Mouse (Mus musculus) intestine, postnatal 0 days (tissue): ENCODE measurements around the gene Trmt10a. TPM values are rescaled to one million over a fixed set of nuclear protein-coding genes. Genes with fewer than 3 reads are reported as not detected.

Experiments
- ATAC-seq: fragments of 200-750 bp; cut with Nextera tagmentation; 2 replicates; pipeline ENCODE4 v1.8.0; 2017; ENCODE audit warnings: mild to moderate bottlenecking, moderate TSS enrichment, moderate library complexity
- H3K27ac ChIP-seq: fragments of 300-500 bp; sonication (generic); 2 replicates; pipeline ENCODE4 v1.5.1; 2014; ENCODE audit warnings: mild to moderate bottlenecking, low read depth, low read length, moderate library complexity
- H3K27me3 ChIP-seq: fragments of 300-500 bp; sonication (generic); replicated peaks from 2 replicates; pipeline ENCODE4 v1.6.1; 2014; ENCODE audit warnings: low read length, mixed read lengths; ENCODE audit not compliant: control insufficient read depth, insufficient read depth
- H3K36me3 ChIP-seq: fragments of 300-500 bp; sonication (generic); 2 replicates; pipeline ENCODE4 v1.6.1; 2014; ENCODE audit warnings: mild to moderate bottlenecking, moderate library complexity; ENCODE audit not compliant: control insufficient read depth, insufficient read depth
- H3K4me1 ChIP-seq: fragments of 300-500 bp; sonication (generic); replicated peaks from 2 replicates; pipeline ENCODE4 v1.6.1; 2014; ENCODE audit warnings: antibody characterized with exemption, low read length, mixed read lengths; ENCODE audit not compliant: control insufficient read depth, insufficient read depth
- H3K4me2 ChIP-seq: fragments of 300-500 bp; sonication (generic); replicated peaks from 2 replicates; pipeline ENCODE4 v1.6.1; 2014; ENCODE audit warnings: low read depth, mild to moderate bottlenecking, moderate library complexity
- H3K4me3 ChIP-seq: fragments of 300-500 bp; sonication (generic); 2 replicates; pipeline ENCODE4 v1.5.1; 2014; ENCODE audit warnings: low read depth, low read length
- H3K9ac ChIP-seq: fragments of 300-500 bp; sonication (generic); 2 replicates; pipeline ENCODE4 v1.6.1; 2014; ENCODE audit warnings: mild to moderate bottlenecking, low read depth, low read length
- H3K9me3 ChIP-seq: fragments of 300-500 bp; sonication (generic); 2 replicates; pipeline ENCODE4 v1.6.1; 2016; ENCODE audit warnings: mixed run types; ENCODE audit not compliant: control insufficient read depth
- CTCF ChIP-seq: sonication (generic); IDR thresholded peaks from 2 replicates; pipeline ENCODE4 v1.5.1; 2016; ENCODE audit warnings: low read depth, mild to moderate bottlenecking, control low read depth, antibody characterized with exemption, moderate library complexity
- WGBS: fragments of 180-500 bp; shearing (Covaris S2); extraction: QIAGEN DNeasy Blood & Tissue Kit; methylation state at CpG from one replicate; pipeline ENCODE4 v1.1.7; 2014; 5-methylcytosine and 5-hydroxymethylcytosine counted together
- polyA plus RNA-seq: library from polyadenylated mRNA; unstranded; fragments of >200 nt; fragmentation: Nextera tagmentation; extraction: Ambion mirVana; gene quantifications from 2 replicates; pipeline ENCODE4 v1.2.1, GENCODE M21; 2015

The Trmt10a gene
- polyA plus RNA-seq, 1 experiment from 2014 or later, result 4.3 TPM

DNA sequence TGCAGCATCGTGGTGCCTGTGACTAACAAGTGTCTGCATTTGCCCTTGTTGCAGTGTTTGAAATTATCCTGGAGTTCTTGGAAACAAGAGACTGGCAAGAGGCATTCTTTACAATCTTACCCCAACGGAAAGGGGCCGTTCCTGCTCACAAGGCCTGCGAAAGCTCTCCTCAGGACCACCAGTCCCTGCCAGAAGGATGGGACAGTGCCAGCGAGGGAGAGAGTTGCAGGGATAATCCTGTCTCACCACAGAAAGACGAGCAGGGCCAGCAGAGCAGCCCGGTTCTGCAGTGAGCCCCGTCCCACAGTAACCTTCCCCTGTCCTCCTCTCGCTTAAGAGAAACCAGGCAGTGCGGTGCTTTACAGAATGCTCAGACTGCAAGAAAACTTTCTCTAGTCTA is 13.4 kb downstream of the Trmt10a start:
- Histone ChIP-seq H3K36me3 (peaks cover 10% of the 10 kb centered on the region), H3K9me3 (no peaks in the 10 kb centered on the region), H3K27ac (no peak overlapping the region), H3K9ac (no peak overlapping the region), H3K27me3 (no peaks in the 10 kb centered on the region), H3K4me1 (no peaks in the 10 kb centered on the region), H3K4me3 (no peak overlapping the region), H3K4me2 (no peak overlapping the region)
- no peak for TF ChIP-seq CTCF
- 83% methylated on average over 10 of the region's 10 CpGs for WGBS
- ATAC-seq, result no peak

DNA sequence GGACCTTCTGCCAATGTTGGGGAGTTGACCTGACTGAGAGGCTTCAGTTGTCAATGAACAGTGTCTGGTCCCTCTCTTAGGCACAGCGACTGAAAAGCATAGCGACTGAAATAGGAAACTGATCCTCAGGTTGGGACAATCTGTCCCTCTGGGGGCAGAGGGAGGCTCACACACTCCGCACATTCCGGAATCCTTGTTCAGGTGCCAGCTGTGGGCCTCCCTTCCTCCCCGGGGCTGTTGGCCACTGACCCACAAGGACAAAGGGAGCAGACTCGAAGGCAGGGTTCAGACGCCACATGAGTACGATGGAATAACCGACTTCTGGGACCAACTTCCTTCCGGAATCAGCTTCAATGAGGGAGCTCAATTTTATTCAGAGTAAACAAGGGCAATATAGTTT is 18.4 kb downstream of the Trmt10a start:
- ATAC-seq, result no peak
- no peak overlapping the region for H3K9ac ChIP-seq
- H3K4me3 ChIP-seq, result no peak overlapping the region
- H3K4me1 ChIP-seq, result no peaks in the 10 kb centered on the region
- no peak for TF ChIP-seq CTCF
- no peaks in the 10 kb centered on the region for H3K9me3 ChIP-seq
- H3K36me3 ChIP-seq, result no peaks in the 10 kb centered on the region
- H3K27ac ChIP-seq, result no peak overlapping the region
- WGBS, result 86% methylated on average over 10 of the region's 10 CpGs
- H3K27me3 ChIP-seq, result no peaks in the 10 kb centered on the region
- H3K4me2 ChIP-seq, result no peak overlapping the region

DNA sequence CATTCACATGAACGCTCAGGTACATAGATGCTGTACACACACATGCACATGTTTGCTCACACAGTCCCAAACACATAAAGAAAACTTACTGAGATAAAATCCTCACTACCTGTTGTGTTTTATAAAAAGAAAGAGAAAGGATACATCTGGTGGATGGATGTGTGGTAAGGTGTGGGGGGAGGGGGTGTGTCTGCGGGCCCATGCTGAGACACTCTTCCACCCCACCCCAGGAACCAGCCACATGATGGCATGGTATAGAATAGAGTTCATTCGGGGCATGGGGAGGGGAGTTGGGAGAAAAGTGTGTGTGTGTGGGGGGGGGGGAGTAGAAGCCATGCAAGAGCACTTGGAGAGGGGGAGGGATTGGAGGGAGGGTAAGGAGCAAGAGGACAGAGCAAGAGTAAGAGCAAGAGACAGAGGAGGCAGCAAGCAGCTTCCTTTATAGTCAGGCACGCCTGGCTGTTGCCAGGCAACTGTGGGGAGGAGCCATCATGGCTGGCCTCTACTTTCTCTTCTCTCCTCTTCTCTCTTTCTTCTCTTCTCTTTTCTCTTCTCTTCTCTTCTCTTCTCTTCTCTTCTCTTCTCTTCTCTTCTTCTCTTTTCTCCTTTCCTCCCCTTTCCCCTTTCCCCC is 19.4 kb downstream of the Trmt10a start:
- no peak for ATAC-seq
- Histone ChIP-seq H3K27me3 (no peaks in the 10 kb centered on the region), H3K9me3 (no peaks in the 10 kb centered on the region), H3K36me3 (no peaks in the 10 kb centered on the region), H3K27ac (no peak overlapping the region), H3K4me1 (no peaks in the 10 kb centered on the region), H3K4me3 (no peak overlapping the region), H3K4me2 (no peak overlapping the region), H3K9ac (no peak overlapping the region)
- 50% methylated on average over 4 of the region's 4 CpGs for WGBS
- no peak for TF ChIP-seq CTCF

DNA sequence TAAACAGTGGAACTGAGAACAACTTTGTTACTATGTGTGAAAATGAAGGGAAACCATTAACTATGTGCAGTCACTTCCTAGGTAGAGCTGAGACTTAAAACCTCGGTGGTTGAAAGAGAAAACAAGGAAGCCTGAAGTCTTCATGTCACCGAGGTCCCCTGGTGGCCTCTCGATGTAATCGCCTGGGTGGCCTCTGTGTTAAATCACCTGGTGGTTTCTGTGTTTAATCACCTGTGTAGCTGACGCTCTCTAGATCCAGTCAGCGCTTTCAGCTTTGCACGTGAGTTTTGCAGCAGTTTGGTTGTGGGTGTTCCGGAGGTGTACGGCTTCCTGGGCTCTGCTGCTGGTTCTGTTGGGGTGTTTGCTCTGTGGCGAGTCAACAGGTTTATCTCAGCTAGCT is 30.0 kb downstream of the Trmt10a start:
- TF ChIP-seq CTCF, result peak; percentile 39; the same call in 1 of the 2 replicates
- H3K9me3 ChIP-seq, result no peaks in the 10 kb centered on the region
- no peak; the same call in 1 of the 2 replicates for ATAC-seq
- H3K27ac ChIP-seq, result no peak overlapping the region
- no peak overlapping the region for H3K4me2 ChIP-seq
- H3K36me3 ChIP-seq, result no peaks in the 10 kb centered on the region
- H3K9ac ChIP-seq, result no peak overlapping the region
- H3K4me3 ChIP-seq, result no peak overlapping the region
- WGBS, result 70% methylated on average over 10 of the region's 10 CpGs
- no peaks in the 10 kb centered on the region for H3K4me1 ChIP-seq
- no peaks in the 10 kb centered on the region for H3K27me3 ChIP-seq

DNA sequence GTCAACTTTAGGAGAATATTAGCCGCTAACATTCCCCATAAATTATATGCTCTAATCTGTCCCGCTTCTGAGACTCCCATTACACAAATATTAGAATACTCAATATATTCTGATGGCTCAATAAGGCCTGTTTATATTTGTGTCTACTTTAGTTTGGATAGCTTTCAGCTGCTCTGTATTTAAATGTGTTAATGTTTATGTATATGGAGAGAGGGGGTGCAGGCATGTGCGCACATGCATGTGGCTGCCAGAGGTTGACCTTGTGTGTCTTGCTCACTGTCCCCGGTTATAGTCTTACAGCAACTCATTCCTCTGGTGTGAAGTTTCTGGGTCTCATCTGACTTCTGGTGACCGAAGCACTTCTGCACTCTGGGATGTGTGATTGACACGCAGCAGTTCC is 32.3 kb downstream of the Trmt10a start:
- Histone ChIP-seq H3K9ac (no peak overlapping the region), H3K27me3 (no peaks in the 10 kb centered on the region), H3K4me1 (no peaks in the 10 kb centered on the region), H3K9me3 (no peaks in the 10 kb centered on the region), H3K36me3 (no peaks in the 10 kb centered on the region), H3K4me2 (no peak overlapping the region), H3K27ac (no peak overlapping the region), H3K4me3 (no peak overlapping the region)
- no peak for ATAC-seq
- 68% methylated on average over 6 of the region's 6 CpGs for WGBS
- no peak for TF ChIP-seq CTCF

DNA sequence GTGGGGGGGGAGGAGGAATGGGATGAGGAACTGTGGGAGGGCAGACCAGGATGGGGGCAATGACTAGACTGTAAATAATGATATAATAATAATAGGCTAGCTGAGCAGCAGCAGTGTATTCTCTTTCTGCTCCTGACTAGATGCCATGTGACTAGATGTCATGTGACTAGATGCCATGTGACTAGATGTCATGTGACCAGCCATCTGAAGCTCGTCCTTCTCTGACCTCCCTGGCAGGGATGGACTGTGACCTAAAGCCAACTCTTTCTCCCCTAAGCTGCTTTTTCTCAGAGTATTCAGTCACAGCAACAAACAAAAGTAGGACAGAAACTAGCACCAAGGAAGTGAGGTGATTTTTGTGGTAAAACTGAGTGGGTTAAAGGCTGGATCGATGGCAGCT is 38.8 kb downstream of the Trmt10a start:
- WGBS, result 80% methylated on average over 2 of the region's 2 CpGs
- Histone ChIP-seq H3K4me2 (no peak overlapping the region), H3K9me3 (no peaks in the 10 kb centered on the region), H3K27me3 (no peaks in the 10 kb centered on the region), H3K27ac (no peak overlapping the region), H3K4me1 (no peaks in the 10 kb centered on the region), H3K9ac (no peak overlapping the region), H3K36me3 (no peaks in the 10 kb centered on the region), H3K4me3 (no peak overlapping the region)
- ATAC-seq, result no peak
- TF ChIP-seq CTCF, result no peak

DNA sequence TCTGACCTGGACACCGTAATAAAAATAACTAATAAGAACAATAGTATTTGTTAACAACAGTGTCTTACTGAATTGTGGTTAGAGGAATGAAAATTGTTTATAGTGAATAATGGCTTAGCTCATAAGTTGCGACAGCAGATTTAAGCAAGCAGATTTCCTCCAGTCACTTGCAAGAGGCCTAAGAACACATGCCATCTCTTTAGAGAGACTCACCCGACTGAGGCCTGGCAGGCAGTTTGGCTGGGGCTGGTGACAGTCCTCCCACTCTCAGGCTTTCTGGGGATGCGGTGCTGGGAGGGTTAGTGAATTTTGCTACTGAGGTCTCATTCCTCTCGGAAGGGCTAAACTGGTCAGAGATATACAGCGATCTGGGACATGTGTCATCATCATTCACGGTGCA is 40.1 kb downstream of the Trmt10a start:
- Histone ChIP-seq H3K27ac (no peak overlapping the region), H3K4me2 (no peak overlapping the region), H3K36me3 (no peaks in the 10 kb centered on the region), H3K9ac (no peak overlapping the region), H3K4me3 (no peak overlapping the region), H3K9me3 (no peaks in the 10 kb centered on the region), H3K4me1 (no peaks in the 10 kb centered on the region), H3K27me3 (no peaks in the 10 kb centered on the region)
- TF ChIP-seq CTCF, result no peak
- 81% methylated on average over 7 of the region's 7 CpGs for WGBS
- no peak for ATAC-seq
